ENCODE assay signal across 8 mouse cellular contexts in the genomic region with DNA sequence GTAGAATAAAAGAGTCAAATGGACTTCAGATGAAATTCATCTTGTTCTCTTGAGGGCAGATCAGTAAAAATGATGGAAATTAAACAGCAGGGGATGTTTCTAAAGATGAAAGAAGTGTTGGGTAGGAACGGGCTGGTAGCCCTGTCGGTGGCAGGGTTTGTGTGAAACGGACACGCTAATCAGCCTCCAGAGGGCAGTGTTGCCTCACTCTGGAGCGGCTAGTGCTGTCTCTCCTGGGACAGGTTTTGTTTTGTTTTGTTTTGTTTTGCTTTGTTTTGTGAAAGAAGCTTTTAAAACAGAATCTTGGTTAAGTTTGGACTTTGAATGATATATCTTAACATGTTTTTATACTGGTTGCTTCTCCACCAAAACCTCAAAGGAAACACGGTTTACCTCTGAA. TPM values are rescaled to one million over a fixed set of nuclear protein-coding genes. Genes with fewer than 3 reads are reported as not detected.
DNase-seq lines count a peak whose midpoint lies in the region; ATAC-seq and TF ChIP-seq lines count a peak whose summit lies in the region.

No protein-coding gene starts in this region.

- H3K4me3 ChIP-seq in kidney, adult 2 months (ENCODE audit: insufficient read depth, low read depth, low read length), result no peak overlapping the region
- no peak overlapping the region for H3K4me3 ChIP-seq in limb, embryonic 14.5 days (replicated peaks; ENCODE audit: low read length)
- H3K4me3 ChIP-seq in midbrain, postnatal 0 days (ENCODE audit: low read depth, low read length), result no peak overlapping the region
- H3K4me3 ChIP-seq in spleen, adult 2 months (ENCODE audit: extremely low read depth, insufficient read depth, insufficient read length), result no peak overlapping the region

- no peak overlapping the region for H3K9ac ChIP-seq in limb, embryonic 14.5 days (ENCODE audit: low read depth, low read length, severe bottlenecking)
- no peak overlapping the region for H3K9ac ChIP-seq in midbrain, postnatal 0 days (replicated peaks; ENCODE audit: low read length, poor library complexity, severe bottlenecking)

- no peak for ATAC-seq in limb, embryonic 14.5 days (ENCODE audit: low FRiP score, low read depth)
- peak; percentile 73; the same call in 1 of the 2 replicates for ATAC-seq in midbrain, postnatal 0 days (ENCODE audit: low FRiP score)

- TF ChIP-seq CTCF in kidney, adult 2 months (conservative IDR thresholded peaks at IDR 0.05; ENCODE audit: insufficient read depth, insufficient read length, low read depth, low read length), result peak; percentile 98
- peak; percentile 96 for TF ChIP-seq CTCF in midbrain, postnatal 0 days (IDR thresholded peaks at IDR 0.05)
- TF ChIP-seq CTCF in spleen, adult 2 months (IDR thresholded peaks at IDR 0.05; ENCODE audit: extremely low read depth, insufficient read depth, insufficient read length, insufficient replicate concordance), result peak; percentile 95

- no peaks in the 10 kb centered on the region; the same call in 1 of the 2 replicates for H3K36me3 ChIP-seq in kidney, adult 2 months (ENCODE audit: control insufficient read depth, insufficient read depth, low read length)
- peaks cover 5% of the 10 kb centered on the region; the same call in 1 of the 2 replicates for H3K36me3 ChIP-seq in limb, embryonic 14.5 days (ENCODE audit: control insufficient read depth, insufficient read depth, low read length)
- no peaks in the 10 kb centered on the region for H3K36me3 ChIP-seq in midbrain, postnatal 0 days (ENCODE audit: insufficient read depth, low read length)
- H3K36me3 ChIP-seq in spleen, adult 2 months (ENCODE audit: control insufficient read depth, insufficient read depth, low read length), result peaks cover 21% of the 10 kb centered on the region

- no peaks in the 10 kb centered on the region for H3K27me3 ChIP-seq in kidney, adult 2 months (replicated peaks; ENCODE audit: control insufficient read depth, insufficient read depth, low read length)
- H3K27me3 ChIP-seq in limb, embryonic 14.5 days (ENCODE audit: control insufficient read depth, insufficient read depth, low read length), result no peaks in the 10 kb centered on the region
- peaks cover 3% of the 10 kb centered on the region; the same call in 1 of the 2 replicates for H3K27me3 ChIP-seq in midbrain, postnatal 0 days (ENCODE audit: insufficient read depth, low read length)
- no peaks in the 10 kb centered on the region for H3K27me3 ChIP-seq in spleen, adult 2 months (ENCODE audit: control insufficient read depth, insufficient read depth, low read length)

- WGBS in kidney, adult 2 months, result 11% methylated on average over 6 of the region's 6 CpGs
- WGBS in limb, embryonic 14.5 days, result 12% methylated on average over 6 of the region's 6 CpGs
- WGBS in midbrain, postnatal 0 days, result 13% methylated on average over 6 of the region's 6 CpGs
- WGBS in spleen, adult 2 months, result under 1% methylated on average over 6 of the region's 6 CpGs

- no peak overlapping the region for H3K27ac ChIP-seq in kidney, adult 2 months (ENCODE audit: insufficient read depth, low read depth, low read length)
- H3K27ac ChIP-seq in limb, embryonic 14.5 days (replicated peaks; ENCODE audit: low read depth, low read length), result no peak overlapping the region
- H3K27ac ChIP-seq in midbrain, postnatal 0 days (ENCODE audit: low read depth, low read length), result no peak overlapping the region
- no peak overlapping the region for H3K27ac ChIP-seq in spleen, adult 2 months (ENCODE audit: insufficient read depth, low read length)

- no peak for TF ChIP-seq POLR2A in kidney, adult 2 months (IDR thresholded peaks at IDR 0.05; ENCODE audit: low read depth, low read length)
- no peak for TF ChIP-seq POLR2A in limb, embryonic 14.5 days (IDR thresholded peaks at IDR 0.05; ENCODE audit: borderline replicate concordance, extremely low read depth, insufficient read depth, insufficient read length)
- TF ChIP-seq POLR2A in spleen, adult 2 months (IDR thresholded peaks at IDR 0.05; ENCODE audit: low read depth, low read length), result no peak

- no peak overlapping the region for H3K4me2 ChIP-seq in limb, embryonic 14.5 days (replicated peaks; ENCODE audit: low read depth, low read length, severe bottlenecking)
- H3K4me2 ChIP-seq in midbrain, postnatal 0 days (ENCODE audit: low read depth, low read length, poor library complexity, severe bottlenecking), result no peak overlapping the region

- intact Hi-C loops in gastrocnemius, postnatal 14 days (cut with DNase I; ENCODE audit: low total_unique reads), result loop anchor here (2.0 to 5.0 kb wide), 3 partner anchors 678 to 971 kb away; no protein-coding TSS in a partner anchor

- peak; percentile 75 for DNase-seq in layer of hippocampus, adult 11-12 months (ENCODE audit: low spot score)
- no peak for DNase-seq in layer of hippocampus, adult 9-10 months (ENCODE audit: low spot score)
- peak; percentile 73 to 74 for DNase-seq in cerebellum, postnatal 36 days
- DNase-seq in gastrocnemius, postnatal 14 days, result peak; percentile 71
- peak; percentile 85 for DNase-seq in kidney, adult 2 months
- DNase-seq in limb, embryonic 14.5 days (ENCODE audit: low spot score), result peak; percentile 93
- peak; percentile 88 for DNase-seq in midbrain, postnatal 0 days (ENCODE audit: low spot score)
- DNase-seq in spleen, adult 2 months (ENCODE audit: low read depth in 1 of 2, low spot score in 2 of 2), result peak; percentile 69 to 77

- H3K9me3 ChIP-seq in limb, embryonic 14.5 days (ENCODE audit: control insufficient read depth, low read length), result no peaks in the 10 kb centered on the region
- no peaks in the 10 kb centered on the region for H3K9me3 ChIP-seq in midbrain, postnatal 0 days (ENCODE audit: low read length)

- no peaks in the 10 kb centered on the region for H3K4me1 ChIP-seq in kidney, adult 2 months (ENCODE audit: control insufficient read depth, insufficient read depth, low read length)
- peaks cover 15% of the 10 kb centered on the region for H3K4me1 ChIP-seq in limb, embryonic 14.5 days (ENCODE audit: control insufficient read depth, insufficient read depth, low read length)
- H3K4me1 ChIP-seq in midbrain, postnatal 0 days (ENCODE audit: insufficient read depth, low read length), result no peaks in the 10 kb centered on the region
- peaks cover 3% of the 10 kb centered on the region; the same call in 1 of the 2 replicates for H3K4me1 ChIP-seq in spleen, adult 2 months (ENCODE audit: control insufficient read depth, insufficient read depth, insufficient read length)

RNA-seq across cellular contexts. Expression of a gene that starts 7.4 kb away (rescaled TPM):
- total RNA-seq in gastrocnemius, postnatal 14 days (2021), result 1 to 10 TPM; 1.3 TPM
- 5.6 and 5.7 TPM in 2 replicates for polyA plus RNA-seq in kidney, adult 2 months (2012; rRNA removed)
- 3.4 and 5.2 TPM in 2 replicates for polyA plus RNA-seq in limb, embryonic 14.5 days (2012; rRNA removed)
- polyA plus RNA-seq in limb, embryonic 14.5 days (2014; fragmentation: Nextera tagmentation; extraction: Ambion mirVana), result 4.7 and 4.9 TPM in 2 replicates
- 1.9 and 2.5 TPM in 2 replicates for total RNA-seq in midbrain, postnatal 0 days (2014; rRNA removed)
- polyA plus RNA-seq in midbrain, postnatal 0 days (2015; fragmentation: Nextera tagmentation; extraction: Ambion mirVana), result 1.7 and 2.0 TPM in 2 replicates
- polyA plus RNA-seq in spleen, adult 2 months (2012; rRNA removed), result 18.7 and 30.1 TPM in 2 replicates

RNA-seq across cellular contexts. Expression of a gene that starts 51.2 kb away (rescaled TPM):
- 10 to 100 TPM; 32.6 to 37.3 TPM for total RNA-seq in gastrocnemius, postnatal 14 days (2021)
- 9.6 and 14.2 TPM in 2 replicates for polyA plus RNA-seq in kidney, adult 2 months (2012; rRNA removed)
- polyA plus RNA-seq in limb, embryonic 14.5 days (2012; rRNA removed), result 11.6 and 19.0 TPM in 2 replicates
- polyA plus RNA-seq in limb, embryonic 14.5 days (2014; fragmentation: Nextera tagmentation; extraction: Ambion mirVana), result 38.4 and 43.0 TPM in 2 replicates
- total RNA-seq in midbrain, postnatal 0 days (2014; rRNA removed), result 31.2 and 35.9 TPM in 2 replicates
- polyA plus RNA-seq in midbrain, postnatal 0 days (2015; fragmentation: Nextera tagmentation; extraction: Ambion mirVana), result 45.8 and 51.0 TPM in 2 replicates
- 2.4 and 3.0 TPM in 2 replicates for polyA plus RNA-seq in spleen, adult 2 months (2012; rRNA removed)
